Mouse (Mus musculus) neural tube, embryonic 14.5 days (tissue): Measurements from ENCODE around the gene Gk. TPM values are rescaled to one million over a fixed set of nuclear protein-coding genes. Genes with fewer than 3 reads are reported as not detected.

Experiments
- ATAC-seq: fragments of 200-750 bp; cut with Nextera tagmentation; 2 replicates; pipeline ENCODE4 v1.8.0; 2017; ENCODE audit warnings: low read depth, mild to moderate bottlenecking, moderate TSS enrichment, moderate library complexity
- H3K27ac ChIP-seq: fragments of 300-500 bp; sonication (generic); 2 replicates; pipeline ENCODE4 v1.5.1; 2014; ENCODE audit warnings: low read depth, mild to moderate bottlenecking, control low read depth, low read length, moderate library complexity, mixed read lengths
- H3K27me3 ChIP-seq: fragments of 300-500 bp; sonication (generic); 2 replicates; pipeline ENCODE4 v1.6.1; 2014; ENCODE audit warnings: low read length; ENCODE audit not compliant: control insufficient read depth, insufficient read depth
- H3K36me3 ChIP-seq: fragments of 300-500 bp; sonication (generic); 2 replicates; pipeline ENCODE4 v1.6.1; 2014; ENCODE audit warnings: low read length, mixed read lengths; ENCODE audit not compliant: control insufficient read depth, insufficient read depth
- H3K4me1 ChIP-seq: fragments of 300-500 bp; sonication (generic); 2 replicates; pipeline ENCODE4 v1.6.1; 2014; ENCODE audit warnings: low read length; ENCODE audit not compliant: control insufficient read depth, insufficient read depth
- H3K4me2 ChIP-seq: fragments of 300-500 bp; sonication (generic); 2 replicates; pipeline ENCODE4 v1.6.1; 2014; ENCODE audit warnings: mild to moderate bottlenecking, low read depth, low read length, control low read depth
- H3K4me3 ChIP-seq: fragments of 300-500 bp; sonication (generic); 2 replicates; pipeline ENCODE4 v1.5.1; 2014; ENCODE audit warnings: low read depth, low read length, control low read depth, mixed read lengths
- H3K9ac ChIP-seq: fragments of 300-500 bp; sonication (generic); replicated peaks from 2 replicates; pipeline ENCODE4 v1.6.1; 2014; ENCODE audit warnings: low read depth, mild to moderate bottlenecking, control low read depth, low read length, mixed read lengths
- H3K9me3 ChIP-seq: fragments of 300-500 bp; sonication (generic); 2 replicates; pipeline ENCODE4 v1.6.1; 2016; ENCODE audit warnings: low read length; ENCODE audit not compliant: control insufficient read depth
- WGBS: fragments of 180-500 bp; shearing (Covaris S2); extraction: QIAGEN DNeasy Blood & Tissue Kit; methylation state at CpG from one replicate; pipeline ENCODE4 v1.1.7; 2014; 5-methylcytosine and 5-hydroxymethylcytosine counted together
- polyA plus RNA-seq: library from polyadenylated mRNA; unstranded; fragments of >200 nt; fragmentation: Nextera tagmentation; extraction: Ambion mirVana; gene quantifications from 2 replicates; pipeline ENCODE4 v1.2.1, GENCODE M21; 2014

The Gk gene
- polyA plus RNA-seq, 1 experiment from 2014 or later, result 14.1 TPM

GRCm38 (mm10) chrX:85768578-85768977 lies 8.0 kb downstream of the Gk start:
- ATAC-seq, result no peak
- no peak overlapping the region for H3K27ac ChIP-seq
- H3K36me3 ChIP-seq, result no peaks in the 10 kb centered on the region
- H3K4me2 ChIP-seq, result no peak overlapping the region
- H3K9ac ChIP-seq, result no peak overlapping the region
- no peaks in the 10 kb centered on the region for H3K27me3 ChIP-seq
- no peaks in the 10 kb centered on the region for H3K4me1 ChIP-seq
- WGBS, result 71% methylated on average over 2 of the region's 2 CpGs
- no peaks in the 10 kb centered on the region for H3K9me3 ChIP-seq
- no peak overlapping the region for H3K4me3 ChIP-seq

GRCm38 (mm10) chrX:85756005-85756404 lies 20.6 kb downstream of the Gk start:
- Histone ChIP-seq H3K27ac (no peak overlapping the region), H3K9me3 (no peaks in the 10 kb centered on the region), H3K9ac (no peak overlapping the region), H3K36me3 (no peaks in the 10 kb centered on the region), H3K4me2 (no peak overlapping the region), H3K4me3 (no peak overlapping the region), H3K4me1 (no peaks in the 10 kb centered on the region), H3K27me3 (no peaks in the 10 kb centered on the region)
- 38% methylated on average over 3 of the region's 3 CpGs for WGBS
- no peak for ATAC-seq

- no peaks in the 10 kb centered on the region for H3K36me3 ChIP-seq
- H3K27ac ChIP-seq, result no peak overlapping the region
- no peak overlapping the region for H3K4me2 ChIP-seq
- no peaks in the 10 kb centered on the region for H3K9me3 ChIP-seq
- H3K4me1 ChIP-seq, result no peaks in the 10 kb centered on the region
- no peak for ATAC-seq
- H3K9ac ChIP-seq, result no peak overlapping the region
- H3K4me3 ChIP-seq, result no peak overlapping the region
- WGBS, result 82% methylated on average over 3 of the region's 3 CpGs
- no peaks in the 10 kb centered on the region for H3K27me3 ChIP-seq
Observed at GRCm38 (mm10) chrX:85743837-85744236, 32.8 kb downstream of the Gk start.

GRCm38 (mm10) chrX:85733228-85733627 lies 43.4 kb downstream of the Gk start:
- 91% methylated on average over 5 of the region's 5 CpGs for WGBS
- ATAC-seq, result no peak

GRCm38 (mm10) chrX:85731133-85731938 lies 45.3 kb downstream of the Gk start:
- ATAC-seq, result no peak
- Histone ChIP-seq H3K4me3 (no peak overlapping the region), H3K36me3 (no peaks in the 10 kb centered on the region), H3K27me3 (no peaks in the 10 kb centered on the region), H3K27ac (no peak overlapping the region), H3K4me2 (no peak overlapping the region), H3K9me3 (no peaks in the 10 kb centered on the region), H3K9ac (no peak overlapping the region), H3K4me1 (no peaks in the 10 kb centered on the region)
- 89% methylated on average over 9 of the region's 9 CpGs for WGBS

More at GRCm38 (mm10) chrX:85733228-85733627, 43.4 kb downstream of the Gk start:
- Histone ChIP-seq H3K9me3 (no peaks in the 10 kb centered on the region), H3K4me3 (no peak overlapping the region), H3K9ac (no peak overlapping the region), H3K4me1 (no peaks in the 10 kb centered on the region), H3K27ac (no peak overlapping the region), H3K4me2 (no peak overlapping the region), H3K36me3 (no peaks in the 10 kb centered on the region), H3K27me3 (no peaks in the 10 kb centered on the region)

GRCm38 (mm10) chrX:85721226-85721625 lies 55.4 kb downstream of the Gk start:
- H3K9me3 ChIP-seq, result no peaks in the 10 kb centered on the region
- no peaks in the 10 kb centered on the region for H3K4me1 ChIP-seq
- H3K27me3 ChIP-seq, result no peaks in the 10 kb centered on the region
- H3K36me3 ChIP-seq, result no peaks in the 10 kb centered on the region
- no peak overlapping the region for H3K4me2 ChIP-seq
- no peak overlapping the region for H3K4me3 ChIP-seq
- no peak for ATAC-seq
- no peak overlapping the region for H3K9ac ChIP-seq
- no peak overlapping the region for H3K27ac ChIP-seq

GRCm38 (mm10) chrX:85710399-85710798 lies 66.2 kb downstream of the Gk start:
- Histone ChIP-seq H3K27me3 (no peaks in the 10 kb centered on the region), H3K4me3 (no peak overlapping the region), H3K9ac (no peak overlapping the region), H3K4me2 (no peak overlapping the region), H3K9me3 (no peaks in the 10 kb centered on the region), H3K27ac (no peak overlapping the region), H3K4me1 (no peaks in the 10 kb centered on the region), H3K36me3 (no peaks in the 10 kb centered on the region)
- 82% methylated on average over 3 of the region's 3 CpGs for WGBS
- no peak for ATAC-seq

GRCm38 (mm10) chrX:85705715-85706114 lies 70.9 kb downstream of the Gk start:
- no peaks in the 10 kb centered on the region for H3K4me1 ChIP-seq
- no peaks in the 10 kb centered on the region for H3K36me3 ChIP-seq
- H3K27ac ChIP-seq, result no peak overlapping the region
- H3K27me3 ChIP-seq, result no peaks in the 10 kb centered on the region
- H3K9ac ChIP-seq, result no peak overlapping the region
- no peak for ATAC-seq
- no peaks in the 10 kb centered on the region for H3K9me3 ChIP-seq
- H3K4me3 ChIP-seq, result no peak overlapping the region
- 91% methylated on average over 3 of the region's 3 CpGs for WGBS
- no peak overlapping the region for H3K4me2 ChIP-seq

GRCm38 (mm10) chrX:85683723-85684122 lies 92.9 kb downstream of the Gk start:
- no peak overlapping the region for H3K4me2 ChIP-seq
- no peaks in the 10 kb centered on the region for H3K9me3 ChIP-seq
- ATAC-seq, result no peak
- no peak overlapping the region for H3K27ac ChIP-seq
- no peak overlapping the region for H3K4me3 ChIP-seq
- no peaks in the 10 kb centered on the region for H3K36me3 ChIP-seq
- no peaks in the 10 kb centered on the region for H3K4me1 ChIP-seq
- no peaks in the 10 kb centered on the region for H3K27me3 ChIP-seq
- WGBS, result 74% methylated on average over 2 of the region's 2 CpGs
- H3K9ac ChIP-seq, result no peak overlapping the region
